Mouse (Mus musculus) hematopoietic stem cell, adult 5-6 weeks (primary cell): Measurements from ENCODE around the gene Tprkb. TPM values are rescaled to one million over a fixed set of nuclear protein-coding genes. Genes with fewer than 3 reads are reported as not detected.
A peak's percentile ranks its signal among the peaks of the same experiment; 100 is the strongest.
"Not testable (repeated sequence)": the region's sequence is repeated elsewhere in the genome, so short reads cannot be mapped to it uniquely, and the experiment has no call there.

Source experiments
- ATAC-seq, 2 experiments: fragments of 125-278 bp in 1 of 2; replicated peaks in 1 of 2; 2 replicates each; pipeline ENCODE4 v1.8.0; 2016 to 2017; ENCODE audit warnings: inconsistent platforms in 2 of 2, mild to moderate bottlenecking in 2 of 2, moderate number of reproducible peaks in 2 of 2, low read depth in 1 of 2, moderate TSS enrichment in 1 of 2; ENCODE audit not compliant: low FRiP score in 2 of 2, poor library complexity in 2 of 2, severe bottlenecking in 2 of 2, insufficient read depth in 1 of 2, low TSS enrichment in 1 of 2
- total RNA-seq: library from RNA; stranded (forward); fragments of 172-1452, 232-1000 nt; gene quantifications from 2 replicates; pipeline ENCODE4 v1.2.3, GENCODE M21; 2017

The Tprkb gene
- total RNA-seq, 1 experiment from 2014 or later: 68.0 TPM

- no peak for ATAC-seq
Measured at GRCm38 (mm10) chr6:85908341-85908740, 3.3 kb upstream of the Tprkb start.

DNA sequence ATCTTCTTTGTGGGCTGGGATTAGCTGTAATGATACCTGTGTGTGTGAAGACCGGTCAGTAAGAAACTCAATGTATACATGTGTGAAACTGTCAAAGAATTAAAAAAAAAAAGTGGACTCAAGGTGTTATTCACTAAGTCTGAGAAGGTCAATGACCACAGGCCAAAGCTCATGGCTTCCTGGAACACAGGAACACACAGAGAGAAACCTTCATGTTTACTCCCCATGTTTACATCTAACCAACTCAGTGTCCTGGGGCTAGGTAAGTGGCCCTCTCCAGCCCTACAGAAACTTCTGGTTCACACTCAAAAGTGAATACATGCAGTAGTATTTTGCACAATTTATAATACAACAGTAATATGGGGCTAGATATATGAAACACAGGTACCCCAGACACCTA, 2.0 kb upstream of the Tprkb start:
- ATAC-seq: no peak

DNA sequence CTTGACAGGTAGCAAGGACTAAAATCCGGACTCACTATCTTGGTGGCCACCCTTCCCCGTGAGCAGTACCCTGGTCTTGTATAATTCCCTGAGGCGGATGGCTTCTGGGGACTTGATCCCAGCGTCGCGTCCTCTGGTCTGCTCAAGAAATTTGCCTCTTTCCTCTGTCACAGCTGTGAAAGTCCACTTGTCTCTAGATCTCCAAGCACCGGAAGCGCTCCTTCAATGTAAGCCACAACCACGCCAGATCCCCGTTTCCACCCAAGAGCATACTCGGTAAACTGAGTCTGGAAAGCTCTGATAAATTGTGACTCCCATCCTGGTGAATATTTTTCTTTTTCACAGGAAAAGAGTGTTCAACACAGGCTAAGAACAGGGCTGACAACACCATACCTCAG, 3.5 kb downstream of the Tprkb start:
- ATAC-seq: no peak

DNA sequence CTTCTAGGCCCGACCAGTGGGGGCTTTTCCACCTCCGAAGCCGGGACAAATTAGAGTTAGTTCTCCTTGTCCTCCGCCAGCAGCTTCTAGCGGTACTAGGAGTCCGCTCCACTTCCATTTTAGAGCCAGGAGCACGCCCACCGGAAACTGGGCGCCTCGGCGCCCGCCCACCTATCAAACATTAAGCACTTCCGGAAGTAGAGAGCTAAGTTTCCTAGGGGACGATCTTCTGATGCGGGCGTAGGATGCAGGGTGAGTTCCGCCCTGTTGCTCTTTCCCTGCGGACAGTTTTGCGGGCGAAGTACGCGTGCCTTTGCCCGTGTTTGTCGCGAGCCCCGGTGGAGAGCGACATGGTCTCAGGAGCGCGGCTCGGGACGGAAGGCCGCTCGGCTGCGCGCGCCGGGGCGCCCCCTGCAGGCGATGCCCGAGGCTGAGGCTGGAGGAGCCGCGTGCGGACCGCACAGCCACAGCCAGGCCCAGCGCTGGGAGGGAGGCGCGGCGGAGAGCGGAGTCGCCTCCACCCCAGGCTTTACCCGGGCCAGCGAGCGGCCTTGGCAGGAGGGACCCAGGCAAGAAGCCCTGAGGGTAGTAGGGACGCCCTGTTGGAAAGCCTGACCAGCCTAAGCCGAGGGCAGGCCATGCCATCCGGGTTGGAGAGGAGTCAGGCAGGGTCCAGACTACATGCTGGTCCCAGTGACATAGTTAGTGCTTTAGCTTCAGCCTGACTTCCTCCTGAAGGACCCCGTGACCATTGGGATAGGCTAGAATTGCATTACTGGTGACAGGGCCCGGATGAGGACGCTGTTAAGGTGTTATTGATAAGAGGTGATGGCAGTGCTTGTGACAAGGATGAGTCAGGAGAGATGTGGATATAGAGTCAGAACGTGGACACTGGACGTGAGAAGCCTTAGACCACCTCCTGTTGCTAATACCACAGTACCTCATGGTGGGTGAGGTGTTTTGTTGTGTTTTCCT, 4.2 kb downstream of the Tprkb start, which contains the start of gene Nat8f1:
Gene Nat8f1, minus strand, starts transcription at position 149 of the 975 bp plus-strand sequence.
- peak; percentile 91 to 93 for ATAC-seq

DNA sequence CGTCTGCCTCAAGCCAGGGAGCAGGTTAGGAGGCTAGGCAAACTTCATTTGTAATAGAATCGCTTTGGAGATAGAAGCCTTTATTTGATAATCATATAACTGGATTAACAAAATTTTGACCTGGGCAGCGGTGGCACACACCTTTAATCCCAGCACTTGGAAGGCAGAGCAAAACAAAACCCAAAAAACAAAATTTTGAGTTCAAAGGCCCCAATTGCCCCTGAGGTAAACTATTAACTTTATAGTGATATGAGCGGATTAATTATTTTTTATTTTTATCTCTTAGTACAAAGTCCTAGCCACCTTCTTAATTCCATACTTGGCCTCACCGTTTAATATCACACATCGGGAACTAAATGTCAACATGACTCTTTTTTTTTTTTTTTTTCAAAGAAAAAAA, 4.9 kb downstream of the Tprkb start:
- ATAC-seq: no peak

GRCm38 (mm10) chr6:85918341-85918740, 6.7 kb downstream of the Tprkb start:
- not testable (repeated sequence) for ATAC-seq

- no peak for ATAC-seq
Measured at GRCm38 (mm10) chr6:85919401-85919800, 7.7 kb downstream of the Tprkb start.

GRCm38 (mm10) chr6:85923643-85924042, 12.0 kb downstream of the Tprkb start:
- ATAC-seq: peak in 1 of 2 experiments; percentile 45; a peak in 1 of 4 replicates

GRCm38 (mm10) chr6:85926709-85927108, 15.0 kb downstream of the Tprkb start:
- no peak for ATAC-seq

DNA sequence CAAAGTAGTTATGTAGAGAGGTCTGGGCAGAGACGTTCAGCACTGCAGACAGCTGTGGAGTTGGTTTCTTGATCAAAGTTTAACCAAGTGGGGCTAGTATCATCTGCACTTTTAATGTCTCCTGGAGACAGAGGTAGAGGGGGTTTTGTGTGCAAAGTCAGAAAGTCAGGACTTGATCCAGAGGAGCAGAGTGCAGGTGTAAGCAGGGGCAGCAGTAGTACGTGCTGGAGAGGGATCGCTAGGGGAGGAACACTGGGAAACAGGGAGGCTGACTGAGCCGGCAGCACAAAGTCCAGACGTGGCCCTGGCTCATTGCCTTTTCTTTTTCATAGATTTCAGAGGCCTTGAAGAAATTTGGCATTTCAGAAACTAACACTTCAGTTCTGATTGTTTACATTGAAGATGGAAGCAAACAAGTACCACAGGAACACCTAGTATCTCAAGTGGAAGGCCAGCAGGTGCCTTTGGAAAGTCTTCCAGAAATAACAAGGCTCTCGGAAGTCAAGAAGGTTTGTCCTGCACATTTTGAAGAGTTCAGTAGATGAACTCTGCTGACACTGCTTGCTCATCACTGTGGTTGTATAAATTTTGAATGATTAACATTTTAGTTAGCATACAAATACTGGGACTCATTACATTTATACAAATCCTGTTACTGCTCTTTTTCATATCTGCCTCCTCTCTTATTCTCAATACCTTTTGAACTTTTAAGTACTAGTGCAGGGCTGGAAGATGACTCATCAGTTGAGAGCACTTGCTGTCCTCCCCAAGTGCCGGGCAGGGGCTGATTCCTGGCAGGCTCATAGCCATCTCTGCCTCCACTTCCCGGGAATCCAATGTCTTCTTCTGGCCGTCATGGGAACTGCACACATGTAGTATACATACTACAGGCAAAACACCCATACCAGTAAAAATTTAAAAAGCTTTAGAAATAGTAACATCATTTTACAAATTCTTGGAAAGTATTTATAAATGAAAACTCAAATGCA, 16.1 kb downstream of the Tprkb start:
- no peak for ATAC-seq

DNA sequence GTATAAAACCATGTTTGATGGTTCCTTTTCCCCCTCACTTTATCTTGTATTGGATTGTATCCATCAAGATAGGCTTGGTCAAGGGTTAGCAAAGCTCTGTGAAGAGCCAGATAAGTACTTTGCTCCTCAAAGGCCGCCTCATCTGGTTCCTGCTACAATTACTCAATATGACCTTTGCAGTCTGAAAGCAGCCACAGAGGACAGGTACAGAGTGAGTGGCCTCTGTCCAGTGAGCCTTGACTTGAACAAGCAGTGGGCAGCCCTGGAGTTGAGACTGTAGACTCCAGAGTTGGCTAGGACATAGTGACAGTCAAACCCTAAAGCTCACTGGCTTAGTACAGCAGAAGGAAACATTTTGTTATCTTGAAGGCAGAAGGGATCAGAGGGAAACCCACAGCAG, 17.6 kb downstream of the Tprkb start:
- no peak for ATAC-seq

- ATAC-seq: no peak
Measured at GRCm38 (mm10) chr6:85934047-85934446, 22.4 kb downstream of the Tprkb start.

DNA sequence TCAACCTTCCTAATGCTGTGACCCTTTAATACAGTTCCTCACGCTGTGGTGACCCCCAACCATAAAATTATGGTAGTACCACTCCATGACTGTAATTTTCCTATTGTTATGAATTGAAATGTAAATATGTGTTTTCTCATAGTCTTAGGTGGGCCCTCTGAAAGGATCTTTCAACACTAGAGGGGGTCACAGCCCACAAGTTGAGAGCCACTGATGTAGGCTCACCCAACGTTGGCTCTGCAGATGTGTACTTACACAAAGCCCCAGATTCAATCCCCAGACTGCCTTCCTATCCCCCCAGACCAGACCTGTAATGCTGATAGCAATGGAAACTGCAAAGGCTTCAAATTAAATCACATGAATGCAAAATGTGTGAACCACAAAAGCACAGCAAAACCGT, 24.0 kb downstream of the Tprkb start:
- ATAC-seq: no peak

DNA sequence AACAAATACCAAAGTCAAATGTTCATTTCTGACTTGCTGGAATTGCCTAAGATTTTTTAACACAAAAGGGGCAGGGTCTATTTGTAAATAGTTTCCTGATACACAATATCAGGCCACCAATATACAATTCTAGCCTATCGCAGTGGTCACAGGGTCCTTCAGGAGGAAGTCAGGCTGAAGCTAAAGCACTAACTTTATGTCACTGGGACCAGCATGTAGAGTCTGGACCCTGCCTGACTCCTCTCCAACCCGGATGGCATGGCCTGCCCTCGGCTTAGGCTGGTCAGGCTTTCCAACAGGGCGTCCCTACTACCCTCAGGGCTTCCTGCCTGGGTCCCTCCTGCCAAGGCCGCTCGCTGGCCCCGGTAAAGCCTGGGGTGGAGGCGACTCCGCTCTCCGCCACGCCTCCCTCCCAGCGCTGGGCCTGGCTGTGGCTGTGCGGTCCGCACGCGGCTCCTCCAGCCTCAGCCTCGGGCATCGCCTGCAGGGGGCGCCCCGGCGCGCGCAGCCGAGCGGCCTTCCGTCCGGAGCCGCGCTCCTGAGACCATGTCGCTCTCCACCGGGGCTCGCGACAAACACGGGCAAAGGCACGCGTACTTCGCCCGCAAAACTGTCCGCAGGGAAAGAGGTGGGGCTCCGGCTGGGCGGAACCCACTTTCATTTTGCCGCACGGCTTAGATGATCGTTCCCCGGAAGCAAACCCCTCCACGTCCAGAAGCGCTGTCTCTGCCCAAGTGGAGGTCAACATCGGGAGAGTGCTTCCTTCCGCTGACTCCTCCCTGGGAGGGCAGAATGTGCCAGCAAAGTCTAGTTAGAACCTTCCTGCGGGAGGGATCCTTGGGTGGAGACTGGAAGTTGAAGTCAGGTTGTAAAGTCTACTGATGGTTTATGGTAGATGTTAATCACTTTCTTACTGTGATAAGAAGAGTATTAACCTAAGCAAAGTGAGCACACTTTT, 25.1 kb downstream of the Tprkb start:
- ATAC-seq: peak; percentile 89 to 95

GRCm38 (mm10) chr6:85938701-85939100, 27.0 kb downstream of the Tprkb start:
- ATAC-seq: no peak

GRCm38 (mm10) chr6:85942469-85942868, 30.8 kb downstream of the Tprkb start:
- ATAC-seq: no peak

DNA sequence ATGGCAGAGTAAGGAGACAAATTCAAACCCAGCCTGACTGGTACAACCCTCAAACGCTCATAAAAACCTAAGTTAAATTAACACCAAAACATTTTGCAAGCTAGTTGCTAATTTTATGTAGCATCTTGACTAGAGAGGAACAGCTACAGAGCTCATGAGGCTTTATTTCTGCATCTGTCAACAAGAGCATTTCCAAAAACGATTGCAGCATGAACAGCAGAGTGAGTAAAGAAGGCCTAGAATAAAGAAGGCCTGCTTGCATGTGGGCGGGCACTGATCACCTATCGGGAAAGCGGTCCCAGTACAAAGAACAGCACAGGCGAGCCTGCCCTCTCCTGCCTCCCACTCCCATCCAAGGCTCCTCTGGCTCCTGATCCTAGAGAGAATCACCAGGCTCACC, 36.9 kb downstream of the Tprkb start:
- ATAC-seq: no peak
